Mouse (Mus musculus) heart, embryonic 16.5 days (tissue): ENCODE measurements at regions not wholly inside any gene's neighbourhood (a gene's known extent, or its start where the extent isn't known, plus 50 kb on each side); places are given as distances from the start of the nearest gene placed in this dataset.

Experiments
- ATAC-seq: fragments of 200-750 bp; cut with Nextera tagmentation; replicated peaks from 2 replicates; pipeline ENCODE4 v1.8.0; 2017; ENCODE audit warnings: moderate number of reproducible peaks; ENCODE audit not compliant: insufficient read depth, low FRiP score; ENCODE audit errors: extremely low read depth
- H3K27ac ChIP-seq: fragments of 300-500 bp; sonication (generic); 2 replicates; pipeline ENCODE4 v1.5.1; 2014; ENCODE audit warnings: mild to moderate bottlenecking, low read length, control low read depth, moderate library complexity
- H3K27me3 ChIP-seq: fragments of 300-500 bp; sonication (generic); 2 replicates; pipeline ENCODE4 v1.6.1; 2014; ENCODE audit warnings: low read length, mixed read lengths; ENCODE audit not compliant: control insufficient read depth, insufficient read depth
- H3K36me3 ChIP-seq: fragments of 300-500 bp; sonication (generic); 2 replicates; pipeline ENCODE4 v1.6.1; 2014; ENCODE audit not compliant: control insufficient read depth, insufficient read depth
- H3K4me1 ChIP-seq: fragments of 300-500 bp; sonication (generic); 2 replicates; pipeline ENCODE4 v1.6.1; 2014; ENCODE audit warnings: low read length, mixed read lengths; ENCODE audit not compliant: control insufficient read depth, insufficient read depth
- H3K4me2 ChIP-seq: fragments of 300-500 bp; sonication (generic); 2 replicates; pipeline ENCODE4 v1.6.1; 2014; ENCODE audit warnings: low read depth, mild to moderate bottlenecking, control low read depth, low read length
- H3K4me3 ChIP-seq: fragments of 300-500 bp; sonication (generic); 2 replicates; pipeline ENCODE4 v1.5.1; 2014; ENCODE audit warnings: mild to moderate bottlenecking, control low read depth, low read length
- H3K9ac ChIP-seq: fragments of 300-500 bp; sonication (generic); 2 replicates; pipeline ENCODE4 v1.6.1; 2014; ENCODE audit warnings: low read length, control low read depth
- H3K9me3 ChIP-seq: fragments of 300-500 bp; sonication (generic); replicated peaks from 2 replicates; pipeline ENCODE4 v1.6.1; 2016; ENCODE audit warnings: low read length; ENCODE audit not compliant: control insufficient read depth
- WGBS: fragments of 180-500 bp; shearing (Covaris S2); extraction: QIAGEN DNeasy Blood & Tissue Kit; methylation state at CpG from one replicate; pipeline ENCODE4 v1.1.7; 2014; 5-methylcytosine and 5-hydroxymethylcytosine counted together

DNA sequence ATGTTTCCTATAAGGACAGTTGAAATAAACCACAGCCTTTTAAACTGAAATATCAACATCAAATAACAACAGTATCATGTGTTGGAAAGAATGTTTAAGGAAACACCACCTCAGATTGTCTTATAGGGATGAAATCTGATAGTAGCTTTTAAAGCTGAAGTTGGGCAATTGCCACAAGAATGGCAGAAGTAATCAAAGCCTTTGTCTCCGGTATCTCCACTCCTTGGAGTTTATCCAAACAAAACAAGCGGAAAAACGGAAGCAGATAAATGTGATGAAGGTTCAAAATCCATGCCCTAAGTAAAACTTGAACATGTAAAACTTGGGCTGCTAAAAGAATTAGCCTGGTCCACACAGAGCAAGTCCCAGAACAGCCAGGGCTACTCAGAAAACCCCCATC, 93.6 kb downstream of the Rnd3 start:
- ATAC-seq, result no peak
- no peaks in the 10 kb centered on the region for H3K27me3 ChIP-seq
- H3K4me1 ChIP-seq, result no peaks in the 10 kb centered on the region
- H3K9ac ChIP-seq, result no peak overlapping the region
- no peak overlapping the region for H3K4me2 ChIP-seq
- H3K27ac ChIP-seq, result no peak overlapping the region
- no peaks in the 10 kb centered on the region for H3K9me3 ChIP-seq
- no peak overlapping the region for H3K4me3 ChIP-seq
- WGBS, result 36% methylated on average over 3 of the region's 3 CpGs
- H3K36me3 ChIP-seq, result no peaks in the 10 kb centered on the region

DNA sequence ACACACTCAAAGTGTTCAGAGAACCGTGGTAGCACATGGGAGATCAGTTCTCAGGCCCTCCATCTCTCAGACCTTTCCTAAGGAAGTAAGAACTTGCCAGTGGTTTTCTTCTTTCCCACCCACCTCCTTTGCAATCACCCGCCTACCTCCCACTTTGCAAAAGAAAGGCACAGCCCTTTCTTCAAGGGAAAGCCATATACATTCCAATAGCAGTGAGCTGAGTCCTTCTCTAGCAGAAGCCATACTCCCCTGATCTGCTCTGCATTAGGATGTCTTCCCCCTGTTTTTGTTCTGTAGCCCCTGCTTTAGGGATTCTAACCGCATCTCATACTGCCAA, 99.1 kb downstream of the Rnd3 start:
- Histone ChIP-seq H3K9ac (no peak overlapping the region), H3K36me3 (no peaks in the 10 kb centered on the region), H3K4me1 (no peaks in the 10 kb centered on the region), H3K27me3 (no peaks in the 10 kb centered on the region), H3K9me3 (no peaks in the 10 kb centered on the region), H3K4me3 (no peak overlapping the region), H3K4me2 (no peak overlapping the region), H3K27ac (no peak overlapping the region)
- ATAC-seq, result no peak
- WGBS, result 74% methylated on average over 3 of the region's 3 CpGs

DNA sequence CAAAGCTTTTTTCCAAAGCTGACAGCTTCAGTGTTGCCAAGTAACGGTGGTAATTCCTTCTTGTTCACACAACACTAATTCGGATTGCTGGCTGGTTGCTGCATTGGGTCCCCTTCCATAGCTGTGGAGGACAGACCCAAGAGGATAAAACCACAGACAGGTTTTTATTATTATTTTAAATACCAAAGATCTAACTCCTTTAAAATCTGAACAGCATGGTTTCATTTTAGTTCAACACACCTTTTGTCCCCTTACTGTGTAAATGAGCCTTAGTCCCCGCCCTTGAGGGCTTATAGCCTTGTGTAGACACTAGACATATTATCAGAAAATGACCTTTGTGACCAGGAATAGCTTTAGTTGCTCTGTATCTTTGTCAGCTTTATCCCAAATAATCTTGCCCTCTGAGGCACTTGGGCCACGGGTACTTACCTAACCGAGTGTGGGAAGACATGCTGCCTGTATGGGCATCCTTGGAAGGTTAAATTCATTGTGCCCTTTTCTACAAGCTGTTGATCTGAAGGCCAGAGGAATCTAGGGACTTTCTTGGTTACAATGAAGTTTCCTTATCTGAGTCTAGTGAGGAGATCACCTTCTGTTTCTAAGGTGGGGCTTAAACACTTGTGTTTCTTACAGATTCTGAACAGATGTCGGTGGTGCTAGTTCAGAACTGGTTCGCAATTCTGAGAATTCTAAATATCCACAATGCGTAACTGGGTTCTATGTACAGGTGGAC, 99.6 kb downstream of the Rnd3 start:
- no peak for ATAC-seq
- Histone ChIP-seq H3K36me3 (no peaks in the 10 kb centered on the region), H3K4me2 (no peak overlapping the region), H3K4me3 (no peak overlapping the region), H3K9me3 (no peaks in the 10 kb centered on the region), H3K27ac (no peak overlapping the region), H3K9ac (no peak overlapping the region), H3K4me1 (no peaks in the 10 kb centered on the region), H3K27me3 (no peaks in the 10 kb centered on the region)
- 73% methylated on average over 8 of the region's 8 CpGs for WGBS

DNA sequence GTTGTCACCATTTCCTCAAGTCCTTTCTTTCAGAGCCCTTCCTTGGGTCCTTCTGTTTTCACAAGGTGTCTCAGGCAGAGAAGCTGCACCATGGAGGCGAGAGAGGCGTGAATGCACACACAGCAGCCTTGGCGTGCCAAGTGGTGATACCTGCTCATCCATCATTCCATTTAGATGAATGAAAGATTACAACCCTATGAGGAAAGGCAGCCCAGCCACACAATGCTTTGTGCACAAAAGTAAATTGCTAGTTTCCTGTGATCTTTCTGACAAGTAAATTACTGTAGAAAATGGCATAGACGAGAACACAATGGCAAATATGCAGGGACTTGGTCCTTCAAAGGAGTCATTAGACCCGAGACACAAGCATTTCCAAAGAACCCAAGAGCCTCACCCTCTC, 101.4 kb downstream of the Rnd3 start:
- no peak overlapping the region for H3K4me3 ChIP-seq
- no peaks in the 10 kb centered on the region for H3K36me3 ChIP-seq
- H3K9me3 ChIP-seq, result no peaks in the 10 kb centered on the region
- no peaks in the 10 kb centered on the region for H3K4me1 ChIP-seq
- H3K27me3 ChIP-seq, result no peaks in the 10 kb centered on the region
- WGBS, result 78% methylated on average over 5 of the region's 5 CpGs
- H3K4me2 ChIP-seq, result no peak overlapping the region
- ATAC-seq, result no peak
- no peak overlapping the region for H3K27ac ChIP-seq
- H3K9ac ChIP-seq, result no peak overlapping the region

DNA sequence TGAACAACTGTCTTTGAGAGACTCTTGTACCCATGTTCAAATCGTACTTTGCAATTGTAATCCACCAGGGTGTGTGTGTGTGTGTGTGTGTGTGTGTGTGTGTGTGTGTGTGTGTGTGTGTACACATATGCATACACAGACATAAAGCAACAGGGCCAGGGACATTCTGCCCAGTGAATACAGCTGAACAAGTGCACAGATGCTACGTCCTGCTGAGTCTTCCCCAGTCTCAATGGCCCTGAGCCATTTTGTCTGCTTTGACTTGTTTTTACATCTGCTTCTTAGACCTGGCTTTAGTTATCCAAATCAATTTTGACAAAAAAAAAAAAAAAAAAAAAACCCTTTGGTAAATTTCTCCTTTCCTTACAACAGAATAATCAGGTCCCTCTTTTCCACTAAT, 103.3 kb downstream of the Rnd3 start:
- Histone ChIP-seq H3K4me3 (no peak overlapping the region), H3K4me1 (no peaks in the 10 kb centered on the region), H3K36me3 (no peaks in the 10 kb centered on the region), H3K27ac (no peak overlapping the region), H3K9me3 (no peaks in the 10 kb centered on the region), H3K27me3 (no peaks in the 10 kb centered on the region), H3K4me2 (no peak overlapping the region), H3K9ac (no peak overlapping the region)
- 85% methylated on average over 2 of the region's 2 CpGs for WGBS
- ATAC-seq, result no peak

DNA sequence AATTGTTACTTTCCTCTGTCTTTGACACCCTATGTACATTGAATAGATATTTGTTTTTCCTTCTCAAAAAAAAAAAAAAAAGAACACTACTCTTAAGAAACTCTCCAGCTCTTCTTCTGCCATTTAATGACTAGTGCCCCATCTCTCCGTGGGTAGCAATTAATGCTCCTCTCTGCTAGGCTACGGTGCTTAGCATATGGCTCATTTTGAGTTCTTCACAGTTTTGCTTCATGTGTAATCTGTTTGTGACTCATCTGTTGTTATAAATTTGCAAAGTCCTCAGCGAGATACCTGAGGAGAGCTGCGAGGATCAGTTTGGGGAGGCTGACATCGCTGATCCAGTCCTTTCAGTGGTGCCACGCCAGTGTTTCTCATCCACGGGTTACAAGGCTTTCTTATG, 107.8 kb downstream of the Rnd3 start:
- no peaks in the 10 kb centered on the region for H3K27me3 ChIP-seq
- no peaks in the 10 kb centered on the region for H3K9me3 ChIP-seq
- no peak overlapping the region for H3K9ac ChIP-seq
- WGBS, result 61% methylated on average over 7 of the region's 7 CpGs
- H3K4me1 ChIP-seq, result no peaks in the 10 kb centered on the region
- H3K36me3 ChIP-seq, result no peaks in the 10 kb centered on the region
- no peak overlapping the region for H3K4me2 ChIP-seq
- H3K27ac ChIP-seq, result no peak overlapping the region
- no peak overlapping the region for H3K4me3 ChIP-seq
- ATAC-seq, result no peak

DNA sequence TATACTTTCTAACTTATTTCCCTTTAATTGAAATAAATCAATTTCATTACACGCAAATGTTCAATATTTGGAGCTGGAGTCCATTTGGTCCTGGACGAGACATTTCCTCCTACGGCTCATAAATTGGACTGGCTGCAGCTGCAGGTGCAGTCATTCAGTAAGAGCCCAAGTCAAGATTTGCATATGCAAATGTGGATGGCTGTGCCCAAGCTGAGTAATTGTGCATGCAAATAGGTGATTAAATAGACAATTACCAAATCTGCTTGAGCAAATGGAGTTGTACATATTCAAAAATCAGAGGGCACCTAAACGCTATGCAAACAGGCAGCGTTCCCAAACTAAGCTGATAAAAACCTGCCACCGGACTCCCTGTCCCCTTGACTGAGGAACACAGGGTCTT, 110.2 kb downstream of the Rnd3 start:
- Histone ChIP-seq H3K27me3 (no peaks in the 10 kb centered on the region), H3K9ac (no peak overlapping the region), H3K9me3 (no peaks in the 10 kb centered on the region), H3K27ac (no peak overlapping the region), H3K4me2 (peak overlapping the region; percentile 14; the same call in 1 of the 2 replicates), H3K36me3 (no peaks in the 10 kb centered on the region), H3K4me3 (no peak overlapping the region), H3K4me1 (no peaks in the 10 kb centered on the region)
- no peak for ATAC-seq
- WGBS, result 58% methylated on average over 6 of the region's 6 CpGs

DNA sequence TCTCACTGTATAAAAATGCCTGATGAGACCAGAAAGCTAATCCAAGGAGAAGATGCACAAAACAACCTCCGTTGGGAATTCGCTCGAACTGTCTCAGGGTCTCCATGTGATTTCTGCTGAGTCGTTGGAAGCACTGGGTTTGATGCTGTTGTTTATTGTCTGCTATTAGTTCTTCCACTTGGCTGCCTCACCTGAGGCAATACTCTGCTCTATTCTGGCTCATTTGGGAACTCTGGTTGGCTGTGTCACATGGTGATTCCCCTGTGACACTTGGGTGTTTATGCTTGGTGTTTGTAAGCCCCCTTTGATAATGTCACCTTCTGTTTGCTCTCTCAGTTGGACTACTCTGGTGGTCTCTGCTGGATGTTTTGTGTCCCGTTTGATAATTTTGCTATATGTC, 111.9 kb downstream of the Rnd3 start:
- H3K27ac ChIP-seq, result no peak overlapping the region
- H3K9me3 ChIP-seq, result no peaks in the 10 kb centered on the region
- no peak overlapping the region for H3K9ac ChIP-seq
- no peaks in the 10 kb centered on the region for H3K27me3 ChIP-seq
- no peaks in the 10 kb centered on the region for H3K4me1 ChIP-seq
- no peak for ATAC-seq
- H3K4me2 ChIP-seq, result no peak overlapping the region
- WGBS, result 75% methylated on average over 5 of the region's 5 CpGs
- H3K36me3 ChIP-seq, result no peaks in the 10 kb centered on the region
- no peak overlapping the region for H3K4me3 ChIP-seq

DNA sequence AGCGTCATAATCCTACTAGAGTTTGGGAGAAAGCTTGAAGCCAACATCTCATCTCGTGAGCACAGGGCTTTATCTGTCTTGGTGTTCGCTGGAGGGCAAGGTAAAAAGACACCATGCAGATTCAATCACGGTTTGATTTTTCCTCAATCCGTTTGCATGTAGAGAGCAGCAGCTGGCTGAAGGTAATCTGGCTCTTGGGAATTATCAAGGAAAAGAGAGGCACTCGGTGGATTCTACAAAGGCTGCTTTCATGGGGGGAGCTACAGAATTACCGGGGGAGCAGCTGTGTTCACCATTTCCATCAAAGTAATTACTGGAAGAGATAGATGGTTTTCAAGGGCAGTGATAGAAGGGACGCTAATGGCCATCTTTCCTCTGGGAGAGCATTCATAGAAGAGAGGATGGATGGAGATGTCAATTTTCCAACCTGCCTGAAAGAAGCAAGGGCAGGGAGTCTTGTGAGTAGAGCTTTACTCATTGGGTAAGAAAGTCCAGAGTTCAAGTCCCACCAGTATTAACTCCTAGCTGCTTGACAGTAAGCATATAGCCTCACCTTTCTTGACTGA, 112.6 kb downstream of the Rnd3 start:
- no peaks in the 10 kb centered on the region for H3K27me3 ChIP-seq
- H3K4me2 ChIP-seq, result no peak overlapping the region
- H3K4me3 ChIP-seq, result no peak overlapping the region
- 69% methylated on average over 8 of the region's 8 CpGs for WGBS
- H3K27ac ChIP-seq, result no peak overlapping the region
- no peak for ATAC-seq
- no peaks in the 10 kb centered on the region for H3K4me1 ChIP-seq
- H3K36me3 ChIP-seq, result no peaks in the 10 kb centered on the region
- H3K9me3 ChIP-seq, result no peaks in the 10 kb centered on the region
- H3K9ac ChIP-seq, result no peak overlapping the region
